Mouse (Mus musculus) heart, postnatal 10 days (tissue): ENCODE measurements around the gene Tor1a. TPM values are rescaled to one million over a fixed set of nuclear protein-coding genes. Genes with fewer than 3 reads are reported as not detected.
"Not testable (repeated sequence)": the region's sequence is repeated elsewhere in the genome, so short reads cannot be mapped to it uniquely, and the experiment has no call there.

Experiments used
- DNase-seq, 2 experiments: peaks; one replicate each; pipeline ENCODE4 v3.0.0; 2021
- intact Hi-C: fragments of 180-260 bp; cut with DNase I; formaldehyde crosslinking; loops from one replicate; pipeline ENCODE4 v1.15.1; 2025
- total RNA-seq, 2 experiments: library from RNA; stranded (reverse); gene quantifications; 2 replicates each; pipeline ENCODE4 v1.2.3; 2021

Gene Tor1a
- total RNA-seq, 2 experiments from 2014 or later = 18.9 to 20.7 TPM

- intact Hi-C loops = no loop called here
Measured at GRCm38 (mm10) chr2:30957511-30957910, 10.2 kb downstream of the Tor1a start.

DNA sequence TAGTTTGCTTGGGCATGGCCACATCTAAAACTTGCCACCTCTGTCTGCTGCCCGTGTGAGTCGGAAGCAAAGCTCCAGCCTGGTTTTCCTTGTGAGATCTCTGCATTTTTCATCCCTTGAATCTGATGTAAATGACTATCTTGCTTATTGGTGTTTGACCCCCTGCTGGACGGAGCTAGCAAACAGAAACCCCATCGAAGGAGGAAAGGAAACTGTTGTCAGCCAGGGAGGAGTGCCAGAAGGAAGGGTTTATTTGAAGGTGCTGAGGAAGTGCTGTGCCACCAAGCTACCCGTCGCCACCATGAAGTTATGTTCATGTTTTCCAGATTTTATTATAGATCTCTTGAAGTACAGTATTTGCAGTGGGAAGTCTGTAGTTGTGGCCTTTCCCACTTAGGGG is 12.9 kb downstream of the Tor1a start:
- no peak for DNase-seq
- intact Hi-C loops = no loop called here

More at GRCm38 (mm10) chr2:30957511-30957910, 10.2 kb downstream of the Tor1a start:
- no peak for DNase-seq

- peak; percentile 87 to 91 for DNase-seq
- intact Hi-C loops = loop anchor here (2.0 kb wide), 1 partner anchor 28 kb away; no protein-coding TSS in a partner anchor
Measured at GRCm38 (mm10) chr2:30952824-30953490, 14.8 kb downstream of the Tor1a start, which contains the start of gene Tor1b. Gene Tor1b, plus strand, starts transcription at chr2:30952959.

DNA sequence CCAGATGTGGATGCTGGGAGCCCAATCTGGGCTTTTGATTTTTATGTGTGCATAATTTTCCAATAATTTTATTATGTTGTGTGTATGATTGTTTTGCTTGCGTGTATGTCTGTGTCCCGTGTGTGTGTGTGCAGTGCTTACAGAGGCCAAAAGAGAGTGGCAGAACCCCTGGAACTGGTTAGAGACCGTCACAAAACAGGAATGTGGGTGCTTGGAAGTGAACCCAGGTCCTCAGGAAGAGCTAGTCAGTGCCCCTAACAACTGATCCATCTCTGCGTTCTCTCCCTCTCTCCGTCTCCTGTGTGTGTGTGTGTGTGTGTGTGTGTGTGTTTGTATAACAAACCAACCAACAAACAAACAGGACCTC is 15.3 kb downstream of the Tor1a start:
- intact Hi-C loops = loop anchor here (2.0 kb wide), 1 partner anchor 28 kb away; no protein-coding TSS in a partner anchor

GRCm38 (mm10) chr2:30942603-30943011 is 25.1 kb downstream of the Tor1a start:
- intact Hi-C loops = no loop called here
- peak; percentile 68 to 73 for DNase-seq

More for the DNA sequence above, 15.3 kb downstream of the Tor1a start:
- DNase-seq = no peak

DNA sequence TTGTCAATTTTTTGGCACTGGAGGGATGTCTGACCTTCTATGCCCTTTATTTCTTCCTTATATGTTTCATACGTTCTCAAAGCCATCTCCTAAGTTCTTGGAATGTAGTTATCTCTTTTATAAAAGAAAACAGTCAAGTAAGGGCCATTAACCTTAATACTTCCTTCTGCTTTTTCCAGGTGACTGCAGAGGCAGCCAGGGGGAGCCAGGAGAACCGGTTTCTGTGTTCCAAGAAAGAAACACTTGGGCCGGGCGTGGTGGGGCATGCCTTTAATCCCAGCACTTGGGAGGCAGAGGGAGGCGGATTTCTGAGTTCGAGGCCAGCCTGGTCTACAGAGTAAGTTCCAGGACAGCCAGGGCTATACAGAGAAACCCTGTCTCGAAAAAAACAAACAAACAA is 25.6 kb downstream of the Tor1a start:
- DNase-seq, intact Hi-C loops: not testable (repeated sequence)

DNA sequence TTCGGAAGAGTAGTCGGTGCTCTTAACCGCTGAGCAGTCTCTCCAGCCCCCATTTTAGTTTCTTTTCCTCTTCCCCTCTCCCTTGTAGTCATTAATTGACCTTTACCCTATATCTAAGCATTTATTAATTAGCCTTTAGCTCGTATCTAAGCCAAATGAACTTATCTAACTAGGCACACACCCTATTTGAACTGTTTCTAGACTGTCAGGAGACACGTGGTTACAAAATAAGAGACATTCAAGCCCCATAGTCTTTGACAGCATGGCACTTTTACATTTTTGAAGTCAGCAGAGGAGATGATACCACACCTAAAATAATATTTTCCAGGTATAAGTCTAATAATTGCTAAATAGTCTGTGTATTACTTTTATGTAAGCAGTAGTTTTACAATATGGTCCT is 26.1 kb downstream of the Tor1a start:
- no peak for DNase-seq
- intact Hi-C loops = no loop called here

- intact Hi-C loops = no loop called here
Measured at GRCm38 (mm10) chr2:30938574-30938991, 29.1 kb downstream of the Tor1a start.

DNA sequence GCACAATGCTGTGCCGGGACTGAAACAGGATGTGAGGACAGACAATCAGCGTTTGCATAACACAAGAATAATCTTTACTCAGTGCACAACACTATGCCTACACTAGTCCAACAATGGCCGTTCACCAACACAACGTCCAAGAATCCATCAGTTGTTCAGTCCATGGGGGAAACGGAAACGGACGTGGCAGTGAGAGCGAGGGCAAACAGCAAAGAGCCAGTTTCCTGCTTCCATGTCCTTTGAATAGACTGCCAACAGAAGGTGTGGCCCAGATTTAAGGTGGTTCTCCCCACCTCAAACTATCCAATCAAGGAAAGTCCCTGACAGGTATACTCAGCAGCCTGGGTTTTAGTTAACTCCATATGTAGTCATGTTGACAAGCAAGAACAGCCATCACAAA is 30.0 kb downstream of the Tor1a start:
- intact Hi-C loops = no loop called here
- no peak for DNase-seq

More at GRCm38 (mm10) chr2:30938574-30938991, 29.1 kb downstream of the Tor1a start:
- DNase-seq = no peak

- DNase-seq = no peak
- intact Hi-C loops = no loop called here
Measured at GRCm38 (mm10) chr2:30936808-30937207, 30.9 kb downstream of the Tor1a start.

DNA sequence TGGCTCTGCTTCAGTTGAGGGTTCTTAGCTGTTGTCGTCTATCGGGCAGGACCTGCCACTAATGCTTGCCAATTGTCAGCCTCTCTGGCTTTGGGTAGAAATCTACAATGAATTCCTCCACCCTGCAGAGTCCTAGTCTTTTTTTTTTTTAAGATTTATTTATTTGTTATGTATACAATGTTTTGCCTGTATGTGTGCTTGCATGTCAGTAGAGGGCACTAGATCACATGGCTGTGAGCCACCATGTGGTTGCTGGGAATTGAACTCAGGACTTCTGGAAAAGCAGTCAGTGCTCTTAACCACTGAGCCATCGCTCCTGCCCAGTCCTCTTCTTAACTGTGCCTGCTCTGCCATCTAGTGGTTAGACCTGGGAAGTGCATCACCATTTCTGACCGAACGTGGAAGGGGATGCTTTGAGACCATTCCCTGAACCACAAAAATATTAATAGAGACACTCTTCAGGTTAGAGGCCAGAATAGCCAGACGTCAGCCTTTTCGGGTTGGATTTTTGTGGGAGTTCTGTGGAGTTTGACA is 33.7 kb downstream of the Tor1a start:
- intact Hi-C loops = loop anchor here (1.0 to 2.0 kb wide), 4 partner anchors 43 to 499 kb away; no protein-coding TSS in a partner anchor

DNA sequence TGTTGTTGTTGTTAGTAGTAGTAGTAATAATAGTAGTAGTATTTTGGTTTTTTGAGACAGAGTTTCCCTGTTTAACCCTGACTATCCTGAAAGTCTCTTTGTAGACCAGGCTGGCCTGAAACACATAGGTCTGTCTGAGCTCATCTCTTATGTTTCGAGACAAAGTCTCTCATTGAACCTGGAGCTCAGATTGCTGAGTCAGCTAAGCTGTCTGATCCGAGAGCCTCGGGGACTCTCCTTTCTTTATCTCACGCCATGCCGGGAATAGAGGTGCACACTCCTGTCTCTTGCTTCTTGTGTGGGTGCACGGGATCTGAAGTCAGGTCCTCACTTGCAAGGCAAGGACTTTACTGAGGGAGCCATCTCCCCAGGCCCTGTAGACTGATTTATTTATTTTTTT is 34.7 kb downstream of the Tor1a start:
- no peak for DNase-seq
- intact Hi-C loops = no loop called here

More for the DNA sequence above, 33.7 kb downstream of the Tor1a start:
- DNase-seq = peak; percentile 82 to 90

DNA sequence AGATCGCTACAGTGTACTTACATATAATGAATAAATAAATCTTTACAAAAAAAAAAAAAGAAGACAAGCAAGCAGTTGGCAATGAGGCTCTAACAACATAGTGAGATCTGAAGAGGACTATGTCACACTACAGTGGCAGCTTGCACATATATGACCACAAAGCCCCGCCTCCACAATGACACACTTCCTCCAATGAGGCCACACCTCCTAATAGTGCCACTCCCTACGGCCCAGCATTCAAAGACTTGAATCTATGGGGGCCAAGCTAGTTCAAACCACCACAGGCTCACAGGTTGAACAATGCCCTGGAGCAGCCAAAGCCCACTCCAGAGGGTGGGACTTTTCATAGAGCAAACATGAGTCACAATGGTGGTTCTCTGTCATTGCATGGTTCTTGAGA is 35.8 kb downstream of the Tor1a start:
- intact Hi-C loops = no loop called here
- no peak for DNase-seq

DNA sequence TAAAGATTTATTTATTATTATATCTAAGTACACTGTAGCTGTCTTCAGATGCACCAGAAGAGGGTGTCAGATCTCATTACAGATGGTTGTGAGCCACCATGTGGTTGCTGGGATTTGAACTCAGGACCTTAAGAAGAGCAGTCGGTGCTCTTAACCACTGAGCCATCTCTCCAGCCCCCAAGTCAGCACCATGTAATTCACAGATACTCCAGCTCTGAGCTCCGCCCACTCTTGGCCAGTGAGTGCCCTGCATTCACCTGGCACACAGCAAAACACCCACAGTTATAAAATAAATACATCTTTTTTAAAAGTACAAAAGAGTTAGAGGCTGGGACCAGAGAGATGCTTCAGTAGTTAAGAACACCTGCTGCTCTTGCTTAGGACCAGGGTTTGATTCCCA is 36.9 kb downstream of the Tor1a start:
- intact Hi-C loops, DNase-seq: not testable (repeated sequence)

DNA sequence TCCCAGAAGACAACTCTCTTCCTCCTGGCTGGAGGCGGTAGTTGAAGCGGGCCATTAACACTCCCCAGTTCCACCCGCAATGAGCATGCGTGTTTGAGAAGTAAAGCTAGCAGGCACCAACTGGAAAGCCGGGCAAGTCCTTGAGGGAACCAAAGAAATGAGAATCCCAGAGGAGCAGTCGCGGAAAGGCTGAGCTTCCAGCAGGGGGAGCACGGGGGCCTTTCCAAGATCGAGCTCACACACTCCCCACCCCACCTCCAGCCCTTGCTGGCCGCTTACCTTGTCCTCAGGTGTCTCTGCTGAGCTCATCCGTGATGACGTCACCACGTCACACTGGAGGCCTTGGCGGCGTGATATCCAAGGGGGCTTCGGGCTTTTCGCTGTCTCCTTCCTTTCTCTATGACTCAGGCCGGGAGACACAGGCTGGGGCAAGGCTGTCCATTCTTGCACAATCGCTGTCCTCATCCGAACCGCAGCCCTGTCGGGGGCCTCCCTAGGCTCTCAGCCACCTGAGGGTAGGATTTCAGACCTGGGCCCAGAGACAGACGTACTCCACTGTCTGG is 38.2 kb downstream of the Tor1a start, which contains the start of gene Ptges:
TSS of gene Ptges (minus strand) at position 381 of the 563 bp plus-strand sequence.
- intact Hi-C loops = no loop called here

DNA sequence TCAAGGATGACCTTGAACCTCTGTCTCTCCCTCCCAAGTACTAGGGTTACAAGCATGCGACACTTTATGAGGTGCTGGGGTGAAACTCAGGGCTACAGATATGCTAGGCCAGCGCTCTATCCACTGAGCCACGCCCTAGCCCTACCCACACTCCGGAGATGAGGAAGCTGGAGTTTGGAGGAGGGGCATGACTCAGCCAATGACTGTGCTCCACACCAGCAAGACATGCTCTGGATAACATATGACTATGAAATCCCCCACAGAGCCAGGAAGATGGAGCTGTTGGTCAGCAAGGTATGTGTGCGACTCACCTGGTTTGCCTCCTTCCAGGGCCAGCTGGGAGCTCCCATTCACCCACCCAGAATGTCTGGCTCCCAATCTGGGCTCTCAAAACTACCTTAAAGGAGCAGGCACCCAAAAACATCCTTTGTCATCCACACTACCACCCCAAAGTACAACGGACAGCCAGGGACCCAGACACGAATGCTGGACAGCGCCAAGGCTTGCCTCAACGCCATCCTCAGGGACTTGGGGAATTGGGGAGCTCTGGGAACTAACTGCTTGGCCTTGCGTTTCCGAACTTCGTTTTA is 38.7 kb downstream of the Tor1a start:
- intact Hi-C loops = no loop called here
- no peak for DNase-seq

More for the DNA sequence above, 38.2 kb downstream of the Tor1a start, which contains the start of gene Ptges:
- peak; percentile 68 to 74 for DNase-seq

- intact Hi-C loops = no loop called here
- DNase-seq = peak; percentile 83 to 92
Measured at GRCm38 (mm10) chr2:30927844-30928628, 39.7 kb downstream of the Tor1a start.

GRCm38 (mm10) chr2:30927151-30927781 is 40.5 kb downstream of the Tor1a start:
- intact Hi-C loops = no loop called here
- peak in 1 of 2 experiments; percentile 36 for DNase-seq

DNA sequence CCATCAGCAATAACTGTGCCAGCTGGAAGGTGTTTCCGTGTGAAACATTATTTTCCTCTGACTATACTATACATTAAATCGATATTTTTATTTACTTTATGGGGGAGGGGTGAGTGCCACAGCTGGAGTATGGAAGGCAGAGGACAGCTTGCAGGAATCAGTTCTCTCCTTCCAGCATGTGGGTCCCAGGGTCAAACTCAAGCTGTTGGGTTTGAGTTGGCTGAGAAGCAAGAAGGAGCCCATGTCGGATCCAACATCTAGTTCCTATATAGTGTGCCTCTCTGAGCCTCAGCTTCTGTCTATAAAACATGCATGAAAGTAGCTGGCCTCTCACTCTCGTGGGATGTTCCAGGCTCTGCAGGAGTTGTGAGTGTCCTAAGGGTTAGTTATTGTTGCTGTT is 41.4 kb downstream of the Tor1a start:
- no peak for DNase-seq
- intact Hi-C loops = no loop called here

- DNase-seq = no peak
- intact Hi-C loops = no loop called here
Measured at GRCm38 (mm10) chr2:30925181-30925580, 42.6 kb downstream of the Tor1a start.
